19 mouse cellular contexts compared by ENCODE assay signal in the genomic region with DNA sequence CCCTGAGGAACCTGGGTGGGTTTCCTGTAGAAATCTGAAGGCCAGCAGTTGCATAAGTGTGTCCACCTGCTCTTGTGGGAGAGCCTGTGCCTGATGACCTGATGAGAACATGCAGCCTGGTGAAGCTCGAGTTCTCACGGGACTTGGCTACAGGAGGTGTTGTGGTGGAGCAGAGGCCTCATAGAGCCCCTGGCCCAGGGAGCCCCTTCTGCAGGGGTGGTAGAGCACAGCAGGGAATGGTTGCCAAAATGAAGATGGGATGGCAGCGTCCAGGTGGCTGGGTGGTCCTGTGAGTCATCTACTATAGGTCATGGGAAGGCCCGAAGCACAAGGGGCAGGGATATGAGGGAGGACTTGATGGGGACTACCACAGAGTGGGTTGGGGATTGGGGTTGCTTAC. TPM values are rescaled to one million over a fixed set of nuclear protein-coding genes. Genes with fewer than 3 reads are reported as not detected.
A peak's percentile ranks its signal among the peaks of the same experiment; 100 is the strongest.
DNase-seq lines count a peak whose midpoint lies in the region; ATAC-seq and TF ChIP-seq lines count a peak whose summit lies in the region.
"Had no signal": no experiment of that assay in that cellular context is flagged by ENCODE, and none has a peak within 500 bp of the region (broad histone marks: within the 10 kb centered on the region; RNA-seq: fewer than 3 reads in every experiment).

No protein-coding gene starts in this region.

- no peak overlapping the region for H3K4me2 ChIP-seq in heart, embryonic 11.5 days

- 0 out of 2 replicates have a peak, but pooled peaks have one; percentile 12 for TF ChIP-seq POLR2A in olfactory bulb, adult 2 months (IDR thresholded peaks at IDR 0.05; ENCODE audit: insufficient read depth, low read depth, low read length)

- no peak for TF ChIP-seq CTCF in olfactory bulb, adult 2 months (IDR thresholded peaks at IDR 0.05; ENCODE audit: insufficient read depth, low read depth, low read length)

- 97% methylated on average over 4 of the region's 4 CpGs for WGBS in heart, embryonic 11.5 days (ENCODE audit: insufficient replicate concordance)
- 87% methylated on average over 4 of the region's 4 CpGs for WGBS in olfactory bulb, adult 2 months

- ATAC-seq in heart, embryonic 11.5 days (replicated peaks; ENCODE audit: insufficient number of reproducible peaks, low FRiP score, low TSS enrichment): no peak
- ATAC-seq: activated CD4-positive, CD25-positive, alpha-beta regulatory T cell, adult 4 months; CD4-positive, CD25-positive, alpha-beta regulatory T cell, adult 4 months; Patski had no signal

- peak; percentile 91 for DNase-seq in heart, adult 11 months
- no peak for DNase-seq in lung, postnatal 36 days
- DNase-seq: adrenal gland, adult 2 months; adrenal gland, adult 8-10 months; adrenal gland, postnatal 10 days; adrenal gland, postnatal 14 days; adrenal gland, postnatal 25 days; adrenal gland, postnatal 36 days; B cell, adult 2 months; cerebellum, adult 11 months; cerebellum, adult 11-12 months; cerebellum, adult 18-20 months had no signal

- H3K4me1 ChIP-seq in heart, embryonic 11.5 days (ENCODE audit: control insufficient read depth, insufficient read depth, low read length): no peaks in the 10 kb centered on the region
- H3K4me1 ChIP-seq in olfactory bulb, adult 2 months (ENCODE audit: control insufficient read depth, insufficient read depth, low read length): peaks cover 2% of the 10 kb centered on the region; the same call in 1 of the 2 replicates

- H3K27me3 ChIP-seq in heart, embryonic 11.5 days (ENCODE audit: control insufficient read depth, insufficient read depth, low read length): no peaks in the 10 kb centered on the region
- H3K27me3 ChIP-seq: CH12.LX, Patski had no signal

- H3K36me3 ChIP-seq in heart, embryonic 11.5 days (ENCODE audit: control insufficient read depth, insufficient read depth, low read length): peaks cover 29% of the 10 kb centered on the region

- no peak overlapping the region for H3K27ac ChIP-seq in heart, embryonic 11.5 days (ENCODE audit: low read depth, low read length)
- H3K27ac ChIP-seq in olfactory bulb, adult 2 months (ENCODE audit: insufficient read depth, low read depth, low read length): no peak overlapping the region

- H3K4me3 ChIP-seq in heart, embryonic 11.5 days (ENCODE audit: low read depth, low read length): no peak overlapping the region
- H3K4me3 ChIP-seq in olfactory bulb, adult 2 months (ENCODE audit: insufficient read depth, low read depth, low read length): no peak overlapping the region

- no peaks in the 10 kb centered on the region for H3K9me3 ChIP-seq in heart, embryonic 11.5 days (replicated peaks; ENCODE audit: control insufficient read depth, low read length)
- H3K9me3 ChIP-seq: G1E had no signal

- H3K9ac ChIP-seq in heart, embryonic 11.5 days (ENCODE audit: low read depth, low read length): no peak overlapping the region

RNA-seq across cellular contexts. Expression of a gene that starts 8.2 kb away (rescaled TPM):
- polyA plus RNA-seq in heart, embryonic 11.5 days (2014; fragmentation: Nextera tagmentation; extraction: Ambion mirVana): 148 and 165 TPM in 2 replicates
- 373 and 551 TPM in 2 replicates for polyA plus RNA-seq in olfactory bulb, adult 2 months (2012; ENCODE audit: insufficient read depth, insufficient read length, low replicate concordance, missing spikeins)

RNA-seq across cellular contexts. Expression of a gene that starts 25.2 kb away (rescaled TPM):
- polyA plus RNA-seq in heart, embryonic 11.5 days (2014; fragmentation: Nextera tagmentation; extraction: Ambion mirVana): 0.06 TPM in 1 of 2 replicates, not detected in the other
- polyA plus RNA-seq in olfactory bulb, adult 2 months (2012; ENCODE audit: insufficient read depth, insufficient read length, low replicate concordance, missing spikeins): not detected in 2 replicates
- polyA plus RNA-seq: activated CD4-positive, CD25-positive, alpha-beta regulatory T cell, adult 4 months; adrenal gland, adult 2 months had no signal

RNA-seq across cellular contexts. Expression of a gene that starts 29.5 kb away (rescaled TPM):
- 13.6 and 13.8 TPM in 2 replicates for polyA plus RNA-seq in heart, embryonic 11.5 days (2014; fragmentation: Nextera tagmentation; extraction: Ambion mirVana)
- not detected in 2 replicates for polyA plus RNA-seq in olfactory bulb, adult 2 months (2012; ENCODE audit: insufficient read depth, insufficient read length, low replicate concordance, missing spikeins)

RNA-seq across cellular contexts. Expression of a gene that starts 41.6 kb away (rescaled TPM):
- 32.2 and 36.1 TPM in 2 replicates for polyA plus RNA-seq in heart, embryonic 11.5 days (2014; fragmentation: Nextera tagmentation; extraction: Ambion mirVana)
- not detected in 2 replicates for polyA plus RNA-seq in olfactory bulb, adult 2 months (2012; ENCODE audit: insufficient read depth, insufficient read length, low replicate concordance, missing spikeins)

RNA-seq across cellular contexts. Expression of a gene that starts 49.2 kb away (rescaled TPM):
- polyA plus RNA-seq in heart, embryonic 11.5 days (2014; fragmentation: Nextera tagmentation; extraction: Ambion mirVana): 2.9 and 3.0 TPM in 2 replicates
- polyA plus RNA-seq in olfactory bulb, adult 2 months (2012; ENCODE audit: insufficient read depth, insufficient read length, low replicate concordance, missing spikeins): not detected in 2 replicates
- polyA plus RNA-seq: activated CD4-positive, CD25-positive, alpha-beta regulatory T cell, adult 4 months; CD4-positive, CD25-positive, alpha-beta regulatory T cell, adult 4 months had no signal
